In the genomic region with DNA sequence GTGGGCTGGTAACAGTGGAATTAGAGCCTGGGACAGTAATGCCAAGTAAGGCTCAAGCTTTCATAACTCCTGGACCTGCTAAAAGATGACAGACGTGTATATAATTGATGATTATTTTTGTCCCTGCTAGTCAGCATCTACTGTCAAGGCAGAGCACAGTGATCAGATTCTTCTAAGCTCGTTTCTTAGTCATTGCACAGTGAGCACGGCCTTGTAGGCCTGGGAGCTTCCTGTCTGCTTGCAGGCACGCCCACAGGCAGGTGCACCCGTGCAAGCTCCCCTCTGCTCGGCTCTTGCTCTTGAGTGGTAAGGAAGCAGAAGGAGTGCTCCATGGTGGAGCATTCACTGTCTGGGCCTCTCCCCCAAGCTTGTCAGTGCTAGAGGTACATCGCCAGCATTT, we compare ENCODE assay signal across 10 mouse cellular contexts. TPM values are rescaled to one million over a fixed set of nuclear protein-coding genes. Genes with fewer than 3 reads are reported as not detected.
DNase-seq lines count a peak whose midpoint lies in the region; ATAC-seq and TF ChIP-seq lines count a peak whose summit lies in the region.
"Had no signal": no experiment of that assay in that cellular context is flagged by ENCODE, and none has a peak within 500 bp of the region (broad histone marks: within the 10 kb centered on the region; RNA-seq: fewer than 3 reads in every experiment).

No protein-coding gene starts in this region.

- no peaks in the 10 kb centered on the region for H3K27me3 ChIP-seq in midbrain, embryonic 15.5 days (replicated peaks)
- no peaks in the 10 kb centered on the region for H3K27me3 ChIP-seq in midbrain, embryonic 11.5 days (ENCODE audit: control insufficient read depth, insufficient read depth, low read length)
- H3K27me3 ChIP-seq in forebrain, embryonic 12.5 days, result no peaks in the 10 kb centered on the region
- H3K27me3 ChIP-seq in limb, embryonic 14.5 days (ENCODE audit: control insufficient read depth, insufficient read depth, low read length), result no peaks in the 10 kb centered on the region
- H3K27me3 ChIP-seq: megakaryocyte, embryonic 14.5 days had no signal

- no peaks in the 10 kb centered on the region for H3K36me3 ChIP-seq in midbrain, embryonic 15.5 days (replicated peaks)
- H3K36me3 ChIP-seq in midbrain, embryonic 11.5 days (ENCODE audit: control insufficient read depth, insufficient read depth, low read length), result no peaks in the 10 kb centered on the region
- no peaks in the 10 kb centered on the region for H3K36me3 ChIP-seq in forebrain, embryonic 12.5 days (replicated peaks)
- 0 out of 2 replicates have a peak, but pooled peaks cover 4% of the 10 kb centered on the region for H3K36me3 ChIP-seq in limb, embryonic 14.5 days (ENCODE audit: control insufficient read depth, insufficient read depth, low read length)

- no peak overlapping the region for H3K9ac ChIP-seq in midbrain, embryonic 15.5 days
- H3K9ac ChIP-seq in midbrain, embryonic 11.5 days (ENCODE audit: low read length), result no peak overlapping the region
- no peak overlapping the region for H3K9ac ChIP-seq in forebrain, embryonic 12.5 days
- peak overlapping the region; percentile 7; the same call in 1 of the 2 replicates for H3K9ac ChIP-seq in limb, embryonic 14.5 days (ENCODE audit: low read depth, low read length, severe bottlenecking)

- no peak overlapping the region for H3K4me3 ChIP-seq in midbrain, embryonic 15.5 days
- H3K4me3 ChIP-seq in midbrain, embryonic 11.5 days (ENCODE audit: low read depth, low read length), result no peak overlapping the region
- H3K4me3 ChIP-seq in forebrain, embryonic 12.5 days (replicated peaks), result no peak overlapping the region
- H3K4me3 ChIP-seq in limb, embryonic 14.5 days (replicated peaks; ENCODE audit: low read length), result no peak overlapping the region
- H3K4me3 ChIP-seq: megakaryocyte, embryonic 14.5 days had no signal

- ATAC-seq in midbrain, embryonic 15.5 days (replicated peaks), result no peak
- no peak for ATAC-seq in midbrain, embryonic 11.5 days (ENCODE audit: low FRiP score)
- no peak for ATAC-seq in forebrain, embryonic 12.5 days (ENCODE audit: low FRiP score)
- no peak for ATAC-seq in limb, embryonic 14.5 days (ENCODE audit: low FRiP score, low read depth)

- H3K9me3 ChIP-seq in midbrain, embryonic 15.5 days, result no peaks in the 10 kb centered on the region
- no peaks in the 10 kb centered on the region for H3K9me3 ChIP-seq in midbrain, embryonic 11.5 days (ENCODE audit: control insufficient read depth, low read length)
- H3K9me3 ChIP-seq in forebrain, embryonic 12.5 days, result no peaks in the 10 kb centered on the region
- no peaks in the 10 kb centered on the region for H3K9me3 ChIP-seq in limb, embryonic 14.5 days (ENCODE audit: control insufficient read depth, low read length)
- H3K9me3 ChIP-seq: megakaryocyte, embryonic 14.5 days had no signal

- H3K4me1 ChIP-seq in midbrain, embryonic 15.5 days, result peaks cover 49% of the 10 kb centered on the region
- H3K4me1 ChIP-seq in midbrain, embryonic 11.5 days (ENCODE audit: control insufficient read depth, insufficient read depth, low read length), result peaks cover 15% of the 10 kb centered on the region
- peaks cover 40% of the 10 kb centered on the region for H3K4me1 ChIP-seq in forebrain, embryonic 12.5 days
- peaks cover 38% of the 10 kb centered on the region for H3K4me1 ChIP-seq in limb, embryonic 14.5 days (ENCODE audit: control insufficient read depth, insufficient read depth, low read length)

- peak overlapping the region; percentile 16; the same call in 1 of the 2 replicates for H3K27ac ChIP-seq in midbrain, embryonic 15.5 days
- H3K27ac ChIP-seq in midbrain, embryonic 11.5 days (ENCODE audit: low read depth, low read length), result no peak overlapping the region
- H3K27ac ChIP-seq in forebrain, embryonic 12.5 days, result 0 out of 2 replicates have a peak overlapping the region, but pooled peaks have one; percentile 54
- H3K27ac ChIP-seq in limb, embryonic 14.5 days (replicated peaks; ENCODE audit: low read depth, low read length), result no peak overlapping the region

- no peak for TF ChIP-seq POLR2A in limb, embryonic 14.5 days (IDR thresholded peaks at IDR 0.05; ENCODE audit: borderline replicate concordance, extremely low read depth, insufficient read depth, insufficient read length)

- no peak overlapping the region for H3K4me2 ChIP-seq in midbrain, embryonic 15.5 days
- H3K4me2 ChIP-seq in midbrain, embryonic 11.5 days, result no peak overlapping the region
- H3K4me2 ChIP-seq in forebrain, embryonic 12.5 days, result no peak overlapping the region
- H3K4me2 ChIP-seq in limb, embryonic 14.5 days (replicated peaks; ENCODE audit: low read depth, low read length, severe bottlenecking), result no peak overlapping the region

- DNase-seq in midbrain, embryonic 11.5 days (ENCODE audit: low spot score, missing footprints), result no peak
- no peak for DNase-seq in limb, embryonic 14.5 days (ENCODE audit: low spot score)
- DNase-seq in thymus, postnatal 36 days, result peak; percentile 62 to 80
- DNase-seq in ovary, postnatal 36 days (ENCODE audit: low spot score), result no peak
- no peak for DNase-seq in gastrocnemius, postnatal 4 days (ENCODE audit: low spot score in 2 of 2)
- DNase-seq: cerebellum, postnatal 10 days; right cerebral cortex, postnatal 4 days had no signal

- 84% methylated on average over 7 of the region's 7 CpGs for WGBS in midbrain, embryonic 15.5 days
- 84% methylated on average over 7 of the region's 7 CpGs for WGBS in midbrain, embryonic 11.5 days
- WGBS in forebrain, embryonic 12.5 days, result 82% methylated on average over 7 of the region's 7 CpGs
- 66% methylated on average over 7 of the region's 7 CpGs for WGBS in limb, embryonic 14.5 days

RNA-seq across cellular contexts. Expression of a gene that starts 25.2 kb away (rescaled TPM):
- 106 and 109 TPM in 2 replicates for polyA plus RNA-seq in midbrain, embryonic 15.5 days (2015; fragmentation: Nextera tagmentation; extraction: Ambion mirVana)
- polyA plus RNA-seq in midbrain, embryonic 11.5 days (2014; fragmentation: Nextera tagmentation; extraction: Ambion mirVana), result 87.2 and 98.5 TPM in 2 replicates
- polyA plus RNA-seq in forebrain, embryonic 12.5 days (2016; fragmentation: Nextera tagmentation; extraction: Ambion mirVana), result 100 and 106 TPM in 2 replicates
- polyA plus RNA-seq in limb, embryonic 14.5 days (2012; rRNA removed), result 105 and 109 TPM in 2 replicates
- 110 and 114 TPM in 2 replicates for polyA plus RNA-seq in limb, embryonic 14.5 days (2014; fragmentation: Nextera tagmentation; extraction: Ambion mirVana)
- 10 to 100 TPM; 49.9 to 51.4 TPM for total RNA-seq in gastrocnemius, postnatal 4 days (2021)

RNA-seq across cellular contexts. Expression of a gene that starts 25.6 kb away (rescaled TPM):
- 47.4 and 48.7 TPM in 2 replicates for polyA plus RNA-seq in midbrain, embryonic 15.5 days (2015; fragmentation: Nextera tagmentation; extraction: Ambion mirVana)
- 42.5 and 43.6 TPM in 2 replicates for polyA plus RNA-seq in midbrain, embryonic 11.5 days (2014; fragmentation: Nextera tagmentation; extraction: Ambion mirVana)
- polyA plus RNA-seq in forebrain, embryonic 12.5 days (2016; fragmentation: Nextera tagmentation; extraction: Ambion mirVana), result 38.5 and 38.6 TPM in 2 replicates
- polyA plus RNA-seq in limb, embryonic 14.5 days (2012; rRNA removed), result 29.4 and 32.9 TPM in 2 replicates
- polyA plus RNA-seq in limb, embryonic 14.5 days (2014; fragmentation: Nextera tagmentation; extraction: Ambion mirVana), result 41.2 and 45.4 TPM in 2 replicates
- total RNA-seq in gastrocnemius, postnatal 4 days (2021), result 10 to 100 TPM; 13.9 to 16.0 TPM

Comparison
In these comparisons a context has a peak if more than half of its experiments do, and no peak if none do; other contexts are left out.
1. H3K27ac ChIP-seq: peak in midbrain, embryonic 15.5 days (single experiment) and forebrain, embryonic 12.5 days (single experiment); none in midbrain, embryonic 11.5 days (single experiment) and limb, embryonic 14.5 days (single experiment).
2. DNase-seq: peak in thymus, postnatal 36 days (2 of 2); none in midbrain, embryonic 11.5 days (single experiment), limb, embryonic 14.5 days (single experiment), ovary, postnatal 36 days (single experiment) and gastrocnemius, postnatal 4 days (0 of 2).